Mouse (Mus musculus) heart, postnatal 36 days (tissue): Measurements from ENCODE around the gene Jmjd4. TPM values are rescaled to one million over a fixed set of nuclear protein-coding genes. Genes with fewer than 3 reads are reported as not detected.
A peak's percentile ranks its signal among the peaks of the same experiment; 100 is the strongest.

Source experiments
- DNase-seq, 2 experiments: peaks; one replicate each; pipeline ENCODE4 v3.0.0; 2021 to 2022
- intact Hi-C: fragments of 180-260 bp; cut with DNase I; formaldehyde crosslinking; loops from one replicate; pipeline ENCODE4 v1.15.1; 2025
- total RNA-seq, 2 experiments: library from RNA; stranded (reverse); gene quantifications; 2 replicates each; pipeline ENCODE4 v1.2.3; 2021

Jmjd4 gene
- total RNA-seq, 2 experiments from 2014 or later, result 10.8 TPM

DNA sequence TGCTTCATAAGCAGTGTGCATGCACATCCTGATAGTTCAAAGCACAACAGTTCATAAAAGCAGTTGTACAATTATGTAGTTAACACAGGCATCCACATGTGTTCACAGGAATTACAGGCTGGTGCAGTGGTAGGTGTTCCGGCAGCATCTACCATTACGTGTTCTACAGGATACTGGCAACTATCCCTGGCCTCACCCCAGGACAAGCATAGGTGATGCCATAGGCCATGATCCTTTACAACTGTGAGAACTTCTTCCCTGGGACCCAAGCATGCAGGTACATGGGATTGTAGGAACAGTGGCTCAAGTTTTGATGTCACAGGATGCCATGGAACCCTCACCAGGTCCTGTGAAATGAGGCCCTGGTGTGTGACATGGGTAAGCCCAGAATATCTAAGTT, 10.6 kb downstream of the Jmjd4 start:
- intact Hi-C loops, result no loop called here

DNA sequence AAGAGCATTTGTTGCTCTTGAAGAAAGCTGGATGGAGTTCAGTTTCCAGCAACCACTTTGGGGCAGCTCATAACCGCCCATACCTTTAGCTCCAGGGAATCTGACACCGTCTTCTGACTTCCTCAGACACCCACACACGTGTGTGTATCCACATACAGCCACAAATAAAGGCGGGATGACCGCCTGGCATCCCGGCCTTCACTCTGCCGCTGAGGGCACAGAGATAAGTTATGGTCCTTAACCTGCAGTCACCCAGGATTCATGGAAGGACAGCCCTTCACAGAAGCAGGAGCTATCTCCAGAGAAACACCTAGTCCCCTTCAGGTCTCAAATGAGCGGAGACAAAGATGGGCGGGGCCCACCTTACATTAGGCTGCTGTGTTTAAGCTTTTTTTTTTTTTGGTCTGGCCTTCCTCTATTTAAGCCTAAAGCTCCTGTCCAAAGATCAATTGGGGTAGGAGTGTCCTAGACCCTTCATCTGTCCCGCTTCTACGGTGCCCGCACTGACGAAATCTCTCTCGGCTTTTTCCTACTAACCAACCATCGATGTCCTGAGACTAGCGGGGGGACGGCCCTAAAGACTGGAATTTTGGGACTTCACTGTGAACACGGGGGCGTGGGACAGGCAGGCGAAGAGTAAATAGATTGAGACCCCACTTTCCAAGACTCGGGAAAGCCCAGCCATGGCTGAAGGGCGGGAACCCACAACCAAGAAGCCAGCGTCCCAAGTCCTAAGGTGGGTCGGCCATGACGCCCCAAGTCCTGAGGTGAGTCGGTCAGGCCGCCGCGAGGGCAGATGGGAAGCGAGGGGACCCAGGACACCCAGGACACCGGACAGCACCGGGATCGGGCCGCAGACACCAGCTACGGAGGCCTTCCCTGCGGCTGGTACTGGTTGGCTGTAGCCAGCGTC, 21.8 kb downstream of the Jmjd4 start:
- intact Hi-C loops, result loop anchor here (2.0 kb wide), 1 partner anchor 21 kb away; the partner anchor contains the start of genes Jmjd4 and Snap47
- DNase-seq, result no peak

More for the DNA sequence above, 10.6 kb downstream of the Jmjd4 start:
- no peak for DNase-seq

DNA sequence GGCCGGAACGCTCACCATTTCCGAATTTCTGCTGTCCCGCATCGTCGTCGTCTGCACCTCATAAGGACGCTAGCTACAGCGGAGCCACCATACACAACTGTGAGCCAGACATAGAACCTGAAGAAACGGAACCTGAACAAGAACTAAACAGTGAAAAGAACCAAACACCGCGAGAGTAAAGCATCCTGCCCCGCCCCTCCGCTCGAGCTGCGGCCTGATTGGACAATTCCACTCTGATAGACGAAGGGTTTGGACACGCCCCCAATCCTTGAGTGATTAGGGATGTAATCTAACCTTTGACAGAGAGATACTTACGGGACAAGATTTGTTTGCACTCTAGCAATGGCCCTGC, 22.5 kb downstream of the Jmjd4 start, which contains the start of gene Zfp867:
Gene Zfp867, minus strand, starts transcription at position 149 of the 352 bp plus-strand sequence.
- intact Hi-C loops, result loop anchor here (2.0 kb wide), 1 partner anchor 22 kb away; the partner anchor contains the start of genes Jmjd4 and Snap47
- peak; percentile 80 to 84 for DNase-seq

DNA sequence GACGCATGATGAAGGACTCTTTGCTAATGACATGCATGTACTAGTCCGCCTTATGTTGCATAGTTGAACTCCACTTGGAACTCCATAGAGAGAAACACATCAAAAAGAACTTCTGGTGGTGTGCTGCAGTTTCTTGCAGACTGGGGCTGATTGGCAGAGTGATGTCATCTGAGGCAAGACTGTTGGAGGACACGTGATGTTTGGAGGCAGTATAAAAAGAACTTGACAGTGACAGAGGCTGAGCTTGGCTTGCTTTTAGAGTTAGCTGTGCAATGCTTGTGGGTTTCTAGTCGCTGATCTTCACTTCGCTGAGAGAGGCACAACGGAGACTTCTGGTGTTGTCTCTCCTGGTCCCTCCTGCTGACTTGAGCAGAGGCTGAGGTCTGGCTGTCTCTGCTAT, 27.4 kb downstream of the Jmjd4 start:
- intact Hi-C loops, result no loop called here

DNA sequence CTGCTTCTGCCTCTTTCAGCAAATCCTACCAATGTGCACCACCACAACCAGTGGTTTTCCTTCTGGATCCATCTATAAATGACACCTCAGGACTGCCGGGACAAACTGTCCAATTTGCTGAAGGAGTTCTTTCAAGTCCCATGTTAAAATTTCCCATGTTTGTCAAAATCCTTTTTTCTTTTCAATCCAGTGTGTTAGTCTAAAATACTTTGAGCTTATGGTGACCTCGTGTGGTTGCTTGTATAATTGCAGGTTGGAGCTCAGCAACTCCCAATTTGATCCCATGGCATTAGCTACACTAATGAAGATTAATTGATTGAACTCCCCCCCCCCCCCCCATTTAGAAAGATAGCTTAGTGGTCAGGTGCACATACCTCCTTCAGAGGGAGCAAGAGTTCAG, 33.4 kb downstream of the Jmjd4 start:
- peak; percentile 62 to 63 for DNase-seq
- intact Hi-C loops, result loop anchor here (1.0 to 5.0 kb wide), 3 partner anchors 175 to 246 kb away; no protein-coding TSS in a partner anchor

More for the DNA sequence above, 27.4 kb downstream of the Jmjd4 start:
- no peak for DNase-seq

DNA sequence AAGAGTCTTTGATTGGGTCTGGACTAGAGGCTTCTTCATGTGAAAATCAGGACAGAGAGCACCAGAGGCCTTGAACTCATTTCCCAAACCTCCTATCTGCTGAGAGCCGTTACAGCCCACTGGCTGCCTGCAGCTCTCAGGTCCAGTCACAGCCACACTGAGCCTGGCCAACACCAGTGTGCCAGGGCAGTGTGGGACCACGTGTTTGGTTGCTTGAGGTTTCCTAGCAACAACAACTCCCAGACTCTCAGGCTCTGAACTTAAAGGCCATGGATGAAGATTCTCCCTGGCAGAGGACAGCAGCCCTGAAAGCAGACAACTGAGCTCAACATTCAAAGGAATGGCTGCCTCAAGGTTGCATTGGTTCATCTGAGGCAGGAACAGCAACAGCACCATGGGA, 35.8 kb downstream of the Jmjd4 start:
- intact Hi-C loops, result no loop called here
- DNase-seq, result no peak

DNA sequence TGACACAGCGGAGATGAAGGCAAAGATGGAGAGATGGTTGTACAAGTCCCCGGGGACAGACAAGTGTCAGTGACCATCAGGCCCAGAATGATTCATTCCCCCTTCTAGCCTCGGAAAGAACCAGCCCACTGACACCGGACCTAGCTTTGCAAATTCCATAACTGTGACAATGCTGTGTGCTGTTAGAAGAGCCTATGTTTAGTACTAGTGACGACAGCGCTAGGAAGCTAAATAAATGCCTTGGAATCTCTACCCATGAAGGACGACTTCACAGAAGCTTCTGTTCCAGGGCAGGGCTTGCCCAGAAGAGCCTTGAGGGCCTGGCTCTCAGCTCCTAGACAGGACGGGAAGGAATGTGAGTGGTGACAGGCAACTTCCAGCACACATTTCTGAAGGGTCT, 36.4 kb downstream of the Jmjd4 start:
- no peak for DNase-seq
- intact Hi-C loops, result no loop called here

DNA sequence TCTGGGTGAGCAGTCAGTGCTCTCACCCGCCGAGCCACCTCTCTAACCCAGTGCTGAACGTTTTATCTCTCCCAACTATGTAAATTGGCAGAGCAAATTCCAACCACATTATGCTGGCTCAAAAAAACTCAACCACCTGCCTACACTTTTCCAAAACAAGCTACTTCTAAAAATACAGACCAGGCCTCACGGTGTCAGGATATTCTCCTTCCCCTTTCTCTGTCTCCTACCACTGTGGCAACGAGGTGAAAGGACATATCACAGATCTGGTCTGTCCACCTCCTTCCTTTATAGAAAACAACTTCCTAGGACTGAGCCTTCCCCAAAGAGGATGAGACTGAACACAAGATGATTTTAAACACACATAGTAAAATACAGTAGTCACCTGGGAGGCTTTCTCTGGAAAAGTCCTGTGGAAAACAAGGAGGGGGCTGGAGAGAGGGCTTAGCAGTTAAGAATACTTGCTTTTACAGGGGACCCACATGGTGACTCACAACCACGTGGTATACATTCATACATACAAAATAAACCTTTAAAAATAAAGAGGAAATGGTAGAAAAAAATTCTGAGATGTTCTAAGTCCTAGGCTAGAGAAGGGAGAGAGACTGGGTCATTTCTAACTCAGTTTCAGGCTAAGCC, 46.9 kb downstream of the Jmjd4 start:
- intact Hi-C loops, result no loop called here
- DNase-seq, result no peak

DNA sequence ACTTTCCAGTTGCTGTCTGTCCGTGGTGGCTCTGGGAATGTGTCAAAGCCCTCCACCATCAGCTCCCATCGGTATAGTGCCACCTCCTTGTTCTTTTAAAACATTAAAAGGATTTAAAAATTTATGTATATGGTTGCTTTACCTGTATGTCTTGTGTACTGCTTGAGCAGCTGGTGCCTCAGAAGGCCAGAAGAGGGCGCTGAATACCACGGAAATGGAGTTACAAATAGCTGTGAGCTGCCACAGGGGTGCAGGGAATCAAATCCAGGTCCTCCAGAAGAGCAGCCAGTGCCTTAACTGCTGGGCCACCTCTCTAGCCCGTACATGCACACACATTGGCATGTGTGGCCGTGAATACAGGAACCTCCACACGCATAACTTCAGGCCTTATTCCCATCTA, 47.9 kb downstream of the Jmjd4 start:
- DNase-seq, result no peak
- intact Hi-C loops, result no loop called here

DNA sequence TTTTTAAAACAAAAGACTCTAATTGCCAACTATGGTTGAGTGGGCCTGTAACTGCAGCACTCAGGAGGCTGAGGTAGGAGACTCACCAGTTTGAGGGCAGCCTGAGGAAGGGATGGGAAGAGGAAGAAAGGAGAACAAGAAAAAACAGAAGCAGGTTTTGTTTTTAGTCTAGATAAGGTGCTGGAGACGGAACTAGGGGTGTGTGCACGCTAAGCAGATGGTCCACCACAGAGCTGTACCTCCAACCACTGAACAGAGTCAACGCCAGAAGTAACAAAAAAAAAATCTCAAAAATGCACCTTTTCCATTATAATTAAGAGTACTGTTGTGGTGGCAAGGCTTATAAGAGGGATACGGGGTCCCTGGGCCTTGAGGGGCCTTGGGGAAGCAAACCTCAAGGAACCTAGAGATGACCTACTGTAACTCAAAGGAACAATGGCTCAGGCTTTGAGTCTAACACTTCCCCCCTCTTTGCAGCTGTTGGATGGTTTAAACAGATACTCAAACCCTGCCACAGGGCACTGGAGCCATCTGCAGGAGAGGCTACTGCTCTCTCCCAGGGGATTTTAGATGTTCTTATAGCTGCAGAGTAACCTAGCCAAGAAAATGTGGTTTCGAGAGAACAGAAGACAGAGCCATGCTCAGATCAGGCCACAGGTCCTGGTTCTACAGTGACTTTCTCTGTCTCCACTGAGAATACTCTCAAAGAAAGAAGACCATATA, 52.3 kb downstream of the Jmjd4 start:
- intact Hi-C loops, result no loop called here
- DNase-seq, result no peak

DNA sequence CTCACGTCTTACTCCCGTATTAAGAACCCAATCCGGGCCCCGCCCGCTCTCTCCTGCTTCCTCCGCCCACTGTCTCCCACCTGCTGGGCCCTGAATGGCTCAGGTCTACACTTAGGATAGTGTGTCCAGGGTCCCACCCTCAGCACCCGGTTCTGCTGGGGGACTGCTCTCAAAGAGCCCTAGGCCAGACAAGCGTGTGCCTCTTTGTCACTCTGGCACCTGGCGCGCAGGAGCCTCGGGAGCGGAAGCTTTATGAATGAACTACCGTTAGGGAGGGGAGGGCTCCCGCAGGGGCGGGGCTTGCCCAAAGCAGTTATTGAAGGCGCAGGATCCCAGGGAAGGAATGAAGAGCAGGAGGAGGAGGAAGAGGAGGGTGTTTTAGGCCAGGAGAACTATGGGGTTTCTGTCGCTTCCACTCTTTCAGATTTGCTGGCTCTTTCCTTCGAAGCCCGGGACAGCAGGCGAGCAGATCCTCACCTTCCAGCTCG, 55.5 kb downstream of the Jmjd4 start:
- intact Hi-C loops, result no loop called here
- peak in 1 of 2 experiments; percentile 46 for DNase-seq

DNA sequence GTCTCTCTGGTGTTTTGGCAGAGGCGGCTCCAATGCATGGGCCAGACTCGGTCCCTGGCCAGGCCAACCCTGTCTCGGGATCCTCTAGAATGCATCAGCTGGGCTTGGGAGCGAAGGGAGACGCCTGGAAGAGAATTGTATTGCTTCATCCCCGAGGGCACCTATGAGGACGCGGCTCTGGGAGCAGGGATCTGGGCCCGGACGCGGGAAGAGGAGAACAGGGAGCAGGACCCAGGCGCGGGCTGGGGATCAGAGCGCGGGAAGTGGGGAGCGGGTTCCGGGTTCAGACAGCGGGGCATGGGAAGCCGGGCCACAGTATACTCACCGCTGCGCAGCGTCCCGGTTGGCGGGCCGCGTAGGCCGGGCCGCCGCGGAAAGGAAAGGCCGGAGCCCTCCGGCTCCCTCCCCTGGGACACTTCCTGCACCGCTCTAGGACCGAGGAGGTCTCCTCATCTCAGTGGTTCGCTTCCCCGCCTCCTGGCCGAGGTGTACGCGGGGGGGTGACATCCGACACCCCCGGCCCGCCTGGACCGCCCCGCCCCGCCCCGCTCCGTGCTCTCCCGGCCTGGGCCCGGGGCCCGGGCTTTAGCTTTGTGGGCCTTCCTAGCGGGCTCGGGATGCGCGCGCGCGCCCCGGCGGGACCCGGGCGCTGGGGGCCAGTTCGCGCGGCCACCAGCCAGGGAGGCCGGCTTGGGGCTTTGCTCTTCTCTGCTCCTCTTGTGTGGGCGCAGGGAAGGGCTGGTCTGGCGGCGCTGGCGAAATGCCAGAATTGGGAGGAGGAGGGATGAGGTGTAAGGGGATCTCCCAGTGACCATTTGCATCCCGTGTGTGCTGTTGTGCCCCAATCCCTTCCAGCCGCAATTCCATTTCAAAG, 56.2 kb downstream of the Jmjd4 start:
- peak; percentile 87 to 92 for DNase-seq

DNA sequence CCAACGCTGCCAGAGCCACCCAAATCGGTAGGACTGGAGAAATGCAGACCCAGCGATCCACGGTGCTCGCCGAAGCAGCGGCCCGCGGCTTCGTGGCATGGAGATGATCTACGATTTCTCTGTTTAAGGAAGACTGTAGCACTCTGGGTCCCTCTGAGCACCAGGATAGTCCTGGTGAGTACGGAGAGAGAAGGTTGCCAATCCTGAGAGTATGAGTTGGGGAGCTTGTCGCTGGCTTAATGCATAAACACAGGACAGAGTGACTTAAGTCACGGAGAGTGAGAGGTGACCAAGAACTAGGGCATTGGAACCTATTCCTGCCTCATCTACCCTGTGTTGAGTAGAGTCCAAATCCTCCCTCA, 56.8 kb downstream of the Jmjd4 start:
- DNase-seq, result no peak
- intact Hi-C loops, result no loop called here

More for the DNA sequence above, 56.2 kb downstream of the Jmjd4 start:
- intact Hi-C loops, result no loop called here

Other genes starting within 250 kb of the Jmjd4 start
- gene Mrpl55, start 247.6 kb upstream of the Jmjd4 start, total RNA-seq, result 100 to 1,000 TPM; 110 to 125 TPM
- gene 2310033P09Rik, start 241.7 kb upstream of the Jmjd4 start, total RNA-seq, result 1 to 10 TPM; 9.2 to 9.5 TPM
- gene Arf1, start 221.8 kb upstream of the Jmjd4 start, total RNA-seq, result 100 to 1,000 TPM; 257 TPM
- not detected for gene Wnt3a, start 159.3 kb upstream of the Jmjd4 start, total RNA-seq
- 1 to 10 TPM; 6.0 to 6.2 TPM for gene Wnt9a, start 143.1 kb upstream of the Jmjd4 start, total RNA-seq
- not detected for gene Prss38, start 74.4 kb upstream of the Jmjd4 start, total RNA-seq
- gene Snap47, start 1.1 kb downstream of the Jmjd4 start, total RNA-seq, result 10 to 100 TPM; 33.0 to 37.7 TPM
- 1 to 10 TPM; 4.4 to 4.7 TPM for gene Zfp867, start 22.4 kb downstream of the Jmjd4 start, total RNA-seq
- 10 to 100 TPM; 16.4 to 17.4 TPM for gene Zkscan17, start 76.7 kb downstream of the Jmjd4 start, total RNA-seq
- 1 to 10 TPM in 1 of 2 experiments, under 1 TPM in 1; 0.42 to 1.0 TPM for gene Nlrp3, start 91.5 kb downstream of the Jmjd4 start, total RNA-seq
- not detected for gene Olfr222, start 126.2 kb downstream of the Jmjd4 start, total RNA-seq
- gene Olfr223, start 143.2 kb downstream of the Jmjd4 start, total RNA-seq, result not detected
- 100 to 1,000 TPM; 137 to 147 TPM for gene Mprip, start 211.3 kb downstream of the Jmjd4 start, total RNA-seq